ENCODE assay signal across 23 mouse cellular contexts in the genomic region with DNA sequence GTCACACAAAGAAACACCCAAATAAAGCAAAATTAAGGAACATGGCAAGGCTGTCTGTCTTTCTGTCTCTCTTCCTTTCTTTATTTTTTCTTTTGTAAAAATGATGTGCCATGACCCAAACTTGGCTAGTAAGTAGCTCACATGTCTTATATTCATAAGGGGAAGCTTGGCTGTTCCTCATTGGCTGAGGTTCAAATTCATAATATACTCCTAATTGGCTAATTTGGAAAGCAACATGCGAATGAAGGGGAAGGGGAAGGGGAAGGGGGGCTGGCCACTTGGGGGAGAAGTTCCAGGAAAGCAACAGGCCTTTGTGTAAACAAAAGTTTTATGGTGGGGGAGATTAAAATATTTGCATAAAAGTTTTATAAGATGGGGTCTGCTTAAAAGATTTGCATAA. TPM values are rescaled to one million over a fixed set of nuclear protein-coding genes. Genes with fewer than 3 reads are reported as not detected.
DNase-seq lines count a peak whose midpoint lies in the region; ATAC-seq and TF ChIP-seq lines count a peak whose summit lies in the region.
"Had no signal": no experiment of that assay in that cellular context is flagged by ENCODE, and none has a peak within 500 bp of the region (broad histone marks: within the 10 kb centered on the region; RNA-seq: fewer than 3 reads in every experiment).

No protein-coding gene starts in this region.

- no peak for ATAC-seq in limb, embryonic 11.5 days (ENCODE audit: insufficient number of reproducible peaks, low FRiP score, low TSS enrichment, low read depth)
- no peak for ATAC-seq in limb, embryonic 14.5 days (ENCODE audit: low FRiP score, low read depth)
- ATAC-seq: forebrain, embryonic 13.5 days; forebrain, embryonic 16.5 days had no signal

- H3K9me3 ChIP-seq in heart, embryonic 10.5 days: no peaks in the 10 kb centered on the region
- no peaks in the 10 kb centered on the region for H3K9me3 ChIP-seq in limb, embryonic 11.5 days (ENCODE audit: control insufficient read depth, low read length)
- no peaks in the 10 kb centered on the region for H3K9me3 ChIP-seq in limb, embryonic 10.5 days (replicated peaks)
- H3K9me3 ChIP-seq in limb, embryonic 14.5 days (ENCODE audit: control insufficient read depth, low read length): no peaks in the 10 kb centered on the region
- H3K9me3 ChIP-seq: embryonic facial prominence, embryonic 13.5 days; embryonic facial prominence, embryonic 15.5 days; forebrain, embryonic 13.5 days had no signal

- DNase-seq in heart, embryonic 10.5 days (ENCODE audit: low spot score): peak; percentile 6
- no peak for DNase-seq in heart, adult 9 months (ENCODE audit: low spot score in 2 of 2)
- DNase-seq in limb, embryonic 11.5 days (ENCODE audit: low spot score): peak; percentile 14
- DNase-seq in limb, embryonic 10.5 days (ENCODE audit: low spot score): no peak
- peak; percentile 5 for DNase-seq in retina, postnatal 1 day
- DNase-seq in retina, embryonic 14.5 days (ENCODE audit: low spot score): no peak
- DNase-seq in limb, embryonic 14.5 days (ENCODE audit: low spot score): peak; percentile 9
- no peak for DNase-seq in left cerebral cortex, postnatal 10 days (ENCODE audit: extremely low spot score in 1 of 2, low spot score in 2 of 2)
- DNase-seq: adrenal gland, adult 8-10 months; adrenal gland, postnatal 14 days; adrenal gland, postnatal 36 days; cerebellum, adult 11 months; cerebellum, adult 18-20 months; cerebellum, adult 8-10 months; cerebellum, adult 9-11 months; cerebellum, postnatal 14 days; cerebellum, postnatal 36 days; embryo, embryonic 11 days had no signal

- WGBS in heart, embryonic 10.5 days: 56% methylated on average over 1 of the region's 1 CpGs
- WGBS in limb, embryonic 11.5 days: 19% methylated on average over 1 of the region's 1 CpGs
- 38% methylated on average over 1 of the region's 1 CpGs for WGBS in limb, embryonic 10.5 days
- WGBS in limb, embryonic 14.5 days: 28% methylated on average over 1 of the region's 1 CpGs

- H3K36me3 ChIP-seq in heart, embryonic 10.5 days: no peaks in the 10 kb centered on the region
- H3K36me3 ChIP-seq in limb, embryonic 11.5 days (ENCODE audit: control insufficient read depth, insufficient read depth, low read length): no peaks in the 10 kb centered on the region
- no peaks in the 10 kb centered on the region for H3K36me3 ChIP-seq in limb, embryonic 10.5 days
- no peaks in the 10 kb centered on the region for H3K36me3 ChIP-seq in limb, embryonic 14.5 days (ENCODE audit: control insufficient read depth, insufficient read depth, low read length)
- H3K36me3 ChIP-seq: embryonic facial prominence, embryonic 13.5 days; embryonic facial prominence, embryonic 15.5 days had no signal

- H3K4me3 ChIP-seq in heart, embryonic 10.5 days: no peak overlapping the region
- H3K4me3 ChIP-seq in limb, embryonic 11.5 days (ENCODE audit: low read depth, low read length): no peak overlapping the region
- no peak overlapping the region for H3K4me3 ChIP-seq in limb, embryonic 10.5 days
- no peak overlapping the region for H3K4me3 ChIP-seq in limb, embryonic 14.5 days (replicated peaks; ENCODE audit: low read length)
- H3K4me3 ChIP-seq: embryonic facial prominence, embryonic 13.5 days; embryonic facial prominence, embryonic 15.5 days; erythroblast, embryonic 14.5 days; forebrain, embryonic 13.5 days had no signal

- peaks cover 31% of the 10 kb centered on the region for H3K4me1 ChIP-seq in heart, embryonic 10.5 days
- H3K4me1 ChIP-seq in limb, embryonic 11.5 days (ENCODE audit: control insufficient read depth, insufficient read depth, low read length): peaks cover 23% of the 10 kb centered on the region
- H3K4me1 ChIP-seq in limb, embryonic 10.5 days: peaks cover 37% of the 10 kb centered on the region
- peaks cover 23% of the 10 kb centered on the region for H3K4me1 ChIP-seq in limb, embryonic 14.5 days (ENCODE audit: control insufficient read depth, insufficient read depth, low read length)

- TF ChIP-seq POLR2A in limb, embryonic 14.5 days (IDR thresholded peaks at IDR 0.05; ENCODE audit: borderline replicate concordance, extremely low read depth, insufficient read depth, insufficient read length): no peak

- intact Hi-C loops in left cerebral cortex, postnatal 10 days (cut with DNase I): no loop called here

- no peaks in the 10 kb centered on the region for H3K27me3 ChIP-seq in heart, embryonic 10.5 days (ENCODE audit: insufficient read depth, poor library complexity, severe bottlenecking)
- no peaks in the 10 kb centered on the region for H3K27me3 ChIP-seq in limb, embryonic 11.5 days (ENCODE audit: control insufficient read depth, insufficient read depth, low read length)
- H3K27me3 ChIP-seq in limb, embryonic 10.5 days (ENCODE audit: low read depth, poor library complexity, severe bottlenecking): peaks cover 47% of the 10 kb centered on the region
- H3K27me3 ChIP-seq in limb, embryonic 14.5 days (ENCODE audit: control insufficient read depth, insufficient read depth, low read length): 0 out of 2 replicates have a peak, but pooled peaks cover 2% of the 10 kb centered on the region
- H3K27me3 ChIP-seq: embryonic facial prominence, embryonic 13.5 days; embryonic facial prominence, embryonic 15.5 days; forebrain, embryonic 13.5 days had no signal

- H3K27ac ChIP-seq in heart, embryonic 10.5 days: no peak overlapping the region
- no peak overlapping the region for H3K27ac ChIP-seq in limb, embryonic 11.5 days (replicated peaks; ENCODE audit: low read depth, low read length)
- no peak overlapping the region for H3K27ac ChIP-seq in limb, embryonic 10.5 days
- H3K27ac ChIP-seq in limb, embryonic 14.5 days (replicated peaks; ENCODE audit: low read depth, low read length): no peak overlapping the region
- H3K27ac ChIP-seq: embryonic facial prominence, embryonic 13.5 days; embryonic facial prominence, embryonic 15.5 days; forebrain, embryonic 13.5 days had no signal

- no peak overlapping the region for H3K4me2 ChIP-seq in limb, embryonic 11.5 days (ENCODE audit: low read depth, severe bottlenecking)
- no peak overlapping the region for H3K4me2 ChIP-seq in limb, embryonic 14.5 days (replicated peaks; ENCODE audit: low read depth, low read length, severe bottlenecking)
- H3K4me2 ChIP-seq: embryonic facial prominence, embryonic 13.5 days; embryonic facial prominence, embryonic 15.5 days; forebrain, embryonic 13.5 days had no signal

- H3K9ac ChIP-seq in limb, embryonic 11.5 days (ENCODE audit: low read length): no peak overlapping the region
- no peak overlapping the region for H3K9ac ChIP-seq in limb, embryonic 14.5 days (ENCODE audit: low read depth, low read length, severe bottlenecking)
- H3K9ac ChIP-seq: embryonic facial prominence, embryonic 13.5 days; embryonic facial prominence, embryonic 15.5 days; forebrain, embryonic 13.5 days had no signal

RNA-seq across cellular contexts. Expression of a gene that starts 51.7 kb away (rescaled TPM):
- 48.1 and 52.2 TPM in 2 replicates for polyA plus RNA-seq in heart, embryonic 10.5 days (2016; fragmentation: Nextera tagmentation; extraction: Ambion mirVana)
- polyA plus RNA-seq in limb, embryonic 11.5 days (2014; fragmentation: Nextera tagmentation; extraction: Ambion mirVana): 14.3 and 18.7 TPM in 2 replicates
- polyA plus RNA-seq in limb, embryonic 10.5 days (2016; fragmentation: Nextera tagmentation; extraction: Ambion mirVana): 20.9 and 29.8 TPM in 2 replicates
- polyA plus RNA-seq in limb, embryonic 14.5 days (2012; rRNA removed): 16.0 and 18.0 TPM in 2 replicates
- polyA plus RNA-seq in limb, embryonic 14.5 days (2014; fragmentation: Nextera tagmentation; extraction: Ambion mirVana): 24.7 and 26.5 TPM in 2 replicates
- 10 to 100 TPM; 37.7 to 40.8 TPM for total RNA-seq in left cerebral cortex, postnatal 10 days (2021)

Comparison
In these comparisons a context has a peak if more than half of its experiments do, and no peak if none do; other contexts are left out.
1. DNase-seq: peak in heart, embryonic 10.5 days (single experiment), limb, embryonic 11.5 days (single experiment), retina, postnatal 1 day (single experiment) and limb, embryonic 14.5 days (single experiment); none in heart, adult 9 months (0 of 2), limb, embryonic 10.5 days (single experiment), retina, embryonic 14.5 days (single experiment) and left cerebral cortex, postnatal 10 days (0 of 2).